Mouse (Mus musculus) ES-Bruce4 (cell line): ENCODE results near the gene Ppara.

Experiments
- CTCF ChIP-seq: IDR thresholded peaks from one replicate; pipeline ENCODE4 v1.8.1; 2011; ENCODE audit warnings: low read depth, low read length
- POLR2A ChIP-seq: IDR thresholded peaks from one replicate; pipeline ENCODE4 v1.8.1; 2011; ENCODE audit warnings: low read length; ENCODE audit not compliant: insufficient read depth

GRCm38 (mm10) chr15:85702411-85702951 lies 32.3 kb upstream of the Ppara start:
- no peak for TF ChIP-seq CTCF
- no peak for TF ChIP-seq POLR2A
